Mouse (Mus musculus) G1E (cell line): Measurements from ENCODE around the gene Aldh9a1.

Experiments
- CTCF ChIP-seq: IDR thresholded peaks from 2 replicates; pipeline ENCODE4 v1.5.1; 2012; ENCODE audit warnings: low read depth, low read length, inconsistent platforms, mixed read lengths
- GATA1 ChIP-seq: IDR thresholded peaks from 2 replicates; pipeline ENCODE4 v1.6.1; 2012; ENCODE audit warnings: borderline replicate concordance, low read length, inconsistent platforms, mixed read lengths
- GATA2 ChIP-seq: IDR thresholded peaks from 2 replicates; pipeline ENCODE4 v1.6.1; 2012; ENCODE audit warnings: low read depth, low read length, inconsistent platforms, borderline replicate concordance
- POLR2AphosphoS5 ChIP-seq: IDR thresholded peaks from 2 replicates; pipeline ENCODE4 v1.6.1; 2012; ENCODE audit warnings: low read depth, low read length, inconsistent platforms; ENCODE audit not compliant: insufficient replicate concordance
- TAL1 ChIP-seq: conservative IDR thresholded peaks from 2 replicates; pipeline ENCODE4 v1.6.1; 2012; ENCODE audit warnings: low read depth, low read length, inconsistent platforms, mixed read lengths

- TF ChIP-seq CTCF: no peak
- no peak for TF ChIP-seq TAL1
- no peak for TF ChIP-seq GATA2
- TF ChIP-seq GATA1: no peak
- TF ChIP-seq POLR2AphosphoS5: no peak
Observed at GRCm38 (mm10) chr1:167358731-167359130, 8.9 kb downstream of the Aldh9a1 start.
